Mouse (Mus musculus): ENCODE results near the gene Sox15.

GRCm38 (mm10) chr11:69679144-69679543, 24.0 kb downstream of the Sox15 start:
- TF ChIP-seq CTCF (IDR thresholded peaks at IDR 0.05; ENCODE audit: low read depth) = no peak
- no peak for TF ChIP-seq EP300 (IDR thresholded peaks at IDR 0.05; ENCODE audit: low read depth)
